Mouse (Mus musculus) hematopoietic multipotent progenitor cell, adult 10-12 weeks (in vitro differentiated cells): ENCODE results near the gene Eea1. TPM values are rescaled to one million over a fixed set of nuclear protein-coding genes. Genes with fewer than 3 reads are reported as not detected.

ENCODE experiments used
- polyA plus RNA-seq: library from polyadenylated mRNA; stranded (reverse); fragments of >175 nt; gene quantifications from 2 replicates; pipeline ENCODE4 v1.2.3, GENCODE M21; 2012; ENCODE audit warnings: low replicate concordance

The Eea1 gene
- polyA plus RNA-seq, result 6.9 and 9.1 TPM in 2 replicates

GRCm38 (mm10) chr10:95940046-95940900, at the start of gene Eea1:
TSS of gene Eea1 (plus strand) at chr10:95940650.

Other genes starting within 250 kb of the Eea1 start
- not detected in 2 replicates for gene Gm33543, start 97.7 kb upstream of the Eea1 start, polyA plus RNA-seq
- not detected in 2 replicates for gene Gm5426, start 196.0 kb downstream of the Eea1 start, polyA plus RNA-seq